Mouse (Mus musculus): ENCODE data around the gene Tspan32. TPM values are rescaled to one million over a fixed set of nuclear protein-coding genes. Genes with fewer than 3 reads are reported as not detected.
A peak's percentile ranks its signal among the peaks of the same experiment; 100 is the strongest.

Tspan32 gene
- total RNA-seq, 2 experiments from 2014 or later = 47.7 to 69.6 TPM

DNA sequence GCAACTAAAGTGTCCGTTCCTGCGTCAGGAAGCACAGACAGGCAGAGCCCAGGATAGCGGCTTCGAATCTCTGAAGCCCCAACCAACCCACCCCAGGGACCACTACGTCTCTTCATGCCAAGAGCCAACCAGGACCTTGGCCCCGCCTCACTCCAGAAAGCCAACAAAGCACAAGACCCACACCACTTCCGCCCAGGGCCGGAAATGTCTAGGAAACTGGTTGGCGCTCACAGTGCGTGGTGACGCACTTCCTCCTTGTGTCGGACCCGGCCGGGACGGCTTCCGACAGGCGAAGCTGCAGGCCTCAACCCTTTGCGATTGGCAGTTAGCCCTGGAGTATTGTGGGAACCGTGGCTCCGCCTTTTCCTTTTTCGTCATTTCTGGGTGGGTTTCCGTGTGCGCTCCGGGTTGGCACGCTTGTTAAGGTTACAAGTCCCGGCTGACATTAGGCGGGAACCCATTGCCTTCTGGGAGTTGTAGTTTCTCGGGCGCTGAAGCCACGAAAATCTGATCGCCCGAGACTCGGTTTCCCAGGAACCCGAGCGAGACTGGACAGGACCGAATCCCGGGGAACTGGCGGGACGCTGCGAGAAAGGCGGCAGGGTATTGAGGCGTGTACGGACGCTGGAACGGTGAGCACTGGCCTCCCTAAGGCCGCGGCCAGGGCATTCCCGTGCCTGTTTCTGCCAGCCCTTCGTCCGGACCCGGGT lies 64.2 kb downstream of the Tspan32 start, which contains the start of gene Tssc4:
Gene Tssc4, plus strand, starts transcription at position 368 of the 710 bp plus-strand sequence.
- ATAC-seq (replicated peaks; ENCODE audit: low FRiP score, poor library complexity, severe bottlenecking) = peak; percentile 87

Other genes with a start within 250 kb of the Tspan32 start
- not detected in 2 replicates for gene Th, start 73.9 kb upstream of the Tspan32 start, total RNA-seq (2015; ENCODE audit: low replicate concordance)
- gene Th, start 73.9 kb upstream of the Tspan32 start, total RNA-seq (2017; ENCODE audit: low replicate concordance) = not detected in 2 replicates
- 1.4 TPM in 1 of 2 replicates, not detected in the other for gene Ascl2, start 35.8 kb upstream of the Tspan32 start, total RNA-seq (2015; ENCODE audit: low replicate concordance)
- gene Ascl2, start 35.8 kb upstream of the Tspan32 start, total RNA-seq (2017; ENCODE audit: low replicate concordance) = not detected in 2 replicates
- 102 and 110 TPM in 2 replicates for gene Cd81, start 47.7 kb downstream of the Tspan32 start, total RNA-seq (2015; ENCODE audit: low replicate concordance)
- gene Cd81, start 47.7 kb downstream of the Tspan32 start, total RNA-seq (2017; ENCODE audit: low replicate concordance) = 92.2 and 202 TPM in 2 replicates
- 10.9 and 13.7 TPM in 2 replicates for gene Tssc4, start 64.2 kb downstream of the Tspan32 start, total RNA-seq (2015; ENCODE audit: low replicate concordance)
- 6.2 and 21.0 TPM in 2 replicates for gene Tssc4, start 64.2 kb downstream of the Tspan32 start, total RNA-seq (2017; ENCODE audit: low replicate concordance)
- not detected in 2 replicates for gene Trpm5, start 89.6 kb downstream of the Tspan32 start, total RNA-seq (2015; ENCODE audit: low replicate concordance)
- not detected in 2 replicates for gene Trpm5, start 89.6 kb downstream of the Tspan32 start, total RNA-seq (2017; ENCODE audit: low replicate concordance)
- gene Kcnq1, start 101.3 kb downstream of the Tspan32 start, total RNA-seq (2015; ENCODE audit: low replicate concordance) = not detected in 2 replicates
- gene Kcnq1, start 101.3 kb downstream of the Tspan32 start, total RNA-seq (2017; ENCODE audit: low replicate concordance) = not detected in 2 replicates

All from erythroid progenitor cell, adult 5-6 weeks (primary cell).